Mouse (Mus musculus): Measurements from ENCODE around the gene Tnxb. TPM values are rescaled to one million over a fixed set of nuclear protein-coding genes. Genes with fewer than 3 reads are reported as not detected.

The Tnxb gene
- polyA plus RNA-seq, 1 experiment from 2014 or later, result 0.08 TPM

GRCm38 (mm10) chr17:34675205-34676092 is 5.1 kb downstream of the Tnxb start:
- Histone ChIP-seq H3K27me3 (peaks cover 85% of the 10 kb centered on the region), H3K9ac (no peak overlapping the region), H3K36me3 (no peaks in the 10 kb centered on the region), H3K27ac (no peak overlapping the region), H3K4me3 (replicated peaks) (no peak overlapping the region), H3K4me1 (replicated peaks) (peaks cover 7% of the 10 kb centered on the region; the same call in 1 of the 2 replicates), H3K9me3 (replicated peaks) (no peaks in the 10 kb centered on the region), H3K4me2 (no peak overlapping the region)
- DNase-seq (no peak), ATAC-seq (ENCODE audit: low read depth) (no peak)
- WGBS (ENCODE audit: insufficient replicate concordance), result 53% methylated on average over 13 of the region's 13 CpGs

GRCm38 (mm10) chr17:34676093-34676460 is 5.7 kb downstream of the Tnxb start:
- Histone ChIP-seq H3K9ac (no peak overlapping the region), H3K4me2 (no peak overlapping the region), H3K27me3 (peaks cover 85% of the 10 kb centered on the region), H3K4me3 (replicated peaks) (no peak overlapping the region), H3K27ac (no peak overlapping the region), H3K4me1 (replicated peaks) (peaks cover 7% of the 10 kb centered on the region; the same call in 1 of the 2 replicates), H3K9me3 (replicated peaks) (no peaks in the 10 kb centered on the region), H3K36me3 (no peaks in the 10 kb centered on the region)
- DNase-seq, result no peak
- no peak for ATAC-seq (ENCODE audit: low read depth)
- 61% methylated on average over 6 of the region's 6 CpGs for WGBS (ENCODE audit: insufficient replicate concordance)

DNA sequence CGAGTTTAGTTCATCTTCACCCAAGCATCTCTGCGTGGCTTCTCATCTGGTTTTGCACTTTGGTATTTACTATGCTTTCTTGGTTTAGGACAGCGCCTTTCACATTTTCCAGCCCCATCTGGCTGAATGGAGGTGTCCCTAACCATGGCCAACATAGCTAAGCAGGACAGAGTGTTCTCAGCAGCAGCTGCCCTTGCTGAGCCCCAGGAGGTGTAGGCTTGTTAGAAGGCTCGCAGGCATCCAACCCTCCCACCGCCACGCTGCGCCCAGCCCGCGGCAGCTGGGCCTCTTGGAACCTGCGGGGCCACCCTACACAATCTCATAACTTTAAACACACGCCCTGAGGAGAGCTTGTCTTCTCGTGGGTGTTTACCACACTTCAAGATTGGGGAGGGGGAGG is 6.3 kb downstream of the Tnxb start:
- Histone ChIP-seq H3K36me3 (no peaks in the 10 kb centered on the region), H3K9ac (no peak overlapping the region), H3K27ac (no peak overlapping the region), H3K27me3 (peaks cover 85% of the 10 kb centered on the region), H3K4me2 (no peak overlapping the region), H3K4me3 (replicated peaks) (no peak overlapping the region), H3K4me1 (replicated peaks) (peaks cover 7% of the 10 kb centered on the region; the same call in 1 of the 2 replicates), H3K9me3 (replicated peaks) (no peaks in the 10 kb centered on the region)
- 53% methylated on average over 12 of the region's 12 CpGs for WGBS (ENCODE audit: insufficient replicate concordance)
- DNase-seq, result no peak
- ATAC-seq (ENCODE audit: low read depth), result no peak

- Histone ChIP-seq H3K27me3 (peaks cover 63% of the 10 kb centered on the region), H3K4me2 (no peak overlapping the region), H3K9ac (no peak overlapping the region), H3K4me1 (replicated peaks) (peaks cover 10% of the 10 kb centered on the region), H3K4me3 (replicated peaks) (no peak overlapping the region), H3K36me3 (no peaks in the 10 kb centered on the region), H3K9me3 (replicated peaks) (no peaks in the 10 kb centered on the region), H3K27ac (no peak overlapping the region)
- no peak for DNase-seq
- WGBS (ENCODE audit: insufficient replicate concordance), result 72% methylated on average over 26 of the region's 26 CpGs
- no peak for ATAC-seq (ENCODE audit: low read depth)
Measured at GRCm38 (mm10) chr17:34680191-34680590, 9.9 kb downstream of the Tnxb start.

DNA sequence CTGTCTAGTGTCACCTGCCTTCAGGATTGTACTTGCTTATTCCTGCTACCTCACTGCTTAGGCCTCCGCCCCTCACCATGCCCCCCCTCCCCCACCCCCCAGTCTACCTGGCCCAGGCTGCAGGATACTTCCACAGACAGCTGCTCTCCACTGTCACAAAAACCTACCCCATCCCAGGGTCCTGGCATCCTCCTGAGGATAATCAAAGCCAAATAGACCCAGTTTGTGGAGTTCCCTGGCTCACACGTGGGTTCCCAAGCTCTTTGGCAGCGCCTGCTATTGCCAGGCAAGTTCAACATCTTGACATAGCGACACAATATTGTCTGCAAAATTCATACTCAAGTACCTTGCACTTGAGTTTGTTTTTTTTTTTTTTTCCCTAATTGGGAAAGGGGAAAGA is 10.3 kb downstream of the Tnxb start:
- no peak for ATAC-seq (ENCODE audit: low read depth)
- Histone ChIP-seq H3K27ac (no peak overlapping the region), H3K27me3 (peaks cover 63% of the 10 kb centered on the region), H3K4me2 (no peak overlapping the region), H3K36me3 (no peaks in the 10 kb centered on the region), H3K4me3 (replicated peaks) (no peak overlapping the region), H3K9me3 (replicated peaks) (no peaks in the 10 kb centered on the region), H3K4me1 (replicated peaks) (peaks cover 7% of the 10 kb centered on the region), H3K9ac (no peak overlapping the region)
- 62% methylated on average over 4 of the region's 4 CpGs for WGBS (ENCODE audit: insufficient replicate concordance)
- DNase-seq, result no peak

- ATAC-seq (ENCODE audit: low read depth) (no peak), DNase-seq (no peak)
- Histone ChIP-seq H3K27me3 (peaks cover 58% of the 10 kb centered on the region), H3K9me3 (replicated peaks) (no peaks in the 10 kb centered on the region), H3K9ac (no peak overlapping the region), H3K4me2 (no peak overlapping the region), H3K4me3 (replicated peaks) (no peak overlapping the region), H3K4me1 (replicated peaks) (peaks cover 7% of the 10 kb centered on the region), H3K36me3 (no peaks in the 10 kb centered on the region), H3K27ac (no peak overlapping the region)
- WGBS (ENCODE audit: insufficient replicate concordance), result 17% methylated on average over 17 of the region's 17 CpGs
Measured at GRCm38 (mm10) chr17:34681132-34681571, 10.8 kb downstream of the Tnxb start.

- Histone ChIP-seq H3K27me3 (peaks cover 55% of the 10 kb centered on the region), H3K27ac (no peak overlapping the region), H3K4me1 (replicated peaks) (peaks cover 7% of the 10 kb centered on the region), H3K9ac (no peak overlapping the region), H3K9me3 (replicated peaks) (no peaks in the 10 kb centered on the region), H3K36me3 (no peaks in the 10 kb centered on the region), H3K4me2 (no peak overlapping the region), H3K4me3 (replicated peaks) (no peak overlapping the region)
- DNase-seq, result no peak
- ATAC-seq (ENCODE audit: low read depth), result no peak
- WGBS (ENCODE audit: insufficient replicate concordance), result 55% methylated on average over 11 of the region's 11 CpGs
Measured at GRCm38 (mm10) chr17:34681881-34682536, 11.7 kb downstream of the Tnxb start.

DNA sequence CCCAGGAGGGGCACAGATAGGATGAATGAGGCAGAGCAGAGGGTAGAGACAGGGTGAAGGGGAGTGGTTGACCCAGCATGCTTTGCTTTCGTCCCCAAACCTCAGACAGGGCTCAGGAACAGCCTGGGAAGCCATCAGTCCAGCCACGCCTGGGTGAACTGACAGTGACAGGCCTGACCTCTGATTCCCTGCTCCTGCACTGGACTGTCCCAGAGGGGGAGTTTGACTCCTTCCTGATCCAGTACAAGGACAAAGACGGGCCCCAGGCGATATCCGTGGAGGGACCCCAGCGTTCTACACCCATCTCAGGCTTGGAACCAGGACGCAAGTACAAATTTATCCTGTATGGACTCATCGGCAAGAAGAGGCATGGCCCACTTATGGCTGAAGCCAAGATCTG is 12.8 kb downstream of the Tnxb start:
- H3K4me2 ChIP-seq, result no peak overlapping the region
- no peak for ATAC-seq (ENCODE audit: low read depth)

GRCm38 (mm10) chr17:34683686-34684220 is 13.4 kb downstream of the Tnxb start:
- Histone ChIP-seq H3K4me2 (no peak overlapping the region), H3K27me3 (peaks cover 40% of the 10 kb centered on the region), H3K4me1 (replicated peaks) (peaks cover 7% of the 10 kb centered on the region), H3K4me3 (replicated peaks) (no peak overlapping the region), H3K27ac (no peak overlapping the region), H3K9ac (no peak overlapping the region), H3K9me3 (replicated peaks) (no peaks in the 10 kb centered on the region), H3K36me3 (no peaks in the 10 kb centered on the region)
- DNase-seq (no peak), ATAC-seq (ENCODE audit: low read depth) (no peak)
- WGBS (ENCODE audit: insufficient replicate concordance), result 50% methylated on average over 10 of the region's 10 CpGs

More for the DNA sequence above, 12.8 kb downstream of the Tnxb start:
- no peaks in the 10 kb centered on the region for H3K9me3 ChIP-seq (replicated peaks)
- no peak for DNase-seq
- H3K4me1 ChIP-seq (replicated peaks), result peaks cover 7% of the 10 kb centered on the region
- no peak overlapping the region for H3K27ac ChIP-seq
- peaks cover 44% of the 10 kb centered on the region for H3K27me3 ChIP-seq
- 64% methylated on average over 8 of the region's 8 CpGs for WGBS (ENCODE audit: insufficient replicate concordance)
- H3K36me3 ChIP-seq, result no peaks in the 10 kb centered on the region
- no peak overlapping the region for H3K4me3 ChIP-seq (replicated peaks)
- H3K9ac ChIP-seq, result no peak overlapping the region

DNA sequence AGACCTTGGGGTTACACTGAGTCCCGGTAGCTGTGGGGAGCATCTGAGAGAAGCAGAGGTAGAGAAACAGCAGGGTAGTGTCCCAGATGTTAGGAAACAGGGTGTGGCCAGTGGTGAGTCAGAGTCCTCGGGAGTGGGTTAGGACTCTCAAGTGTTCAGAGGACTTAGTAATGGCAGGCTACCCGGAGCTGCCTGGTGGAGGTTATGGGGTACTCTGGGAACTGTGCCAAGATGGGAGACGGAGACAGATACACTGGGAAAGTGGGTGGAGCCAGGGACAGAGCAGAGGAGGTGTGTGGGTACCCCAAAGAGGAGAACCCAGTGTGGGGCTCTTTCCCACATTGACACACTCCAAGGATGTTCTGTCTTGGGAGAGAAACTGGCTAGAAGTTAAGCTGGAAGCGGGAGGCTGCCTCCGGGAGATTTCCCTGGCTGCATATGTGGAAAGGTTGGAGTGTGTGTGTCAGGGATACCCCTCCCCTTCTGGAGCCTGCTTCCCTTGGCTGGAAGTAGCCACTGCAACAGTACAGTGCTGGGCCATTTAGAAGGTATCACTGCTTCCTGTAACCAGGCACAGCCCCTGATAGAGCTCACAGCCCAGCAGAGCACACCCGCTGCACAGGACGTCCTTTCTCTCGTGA is 14.0 kb downstream of the Tnxb start:
- H3K9ac ChIP-seq, result no peak overlapping the region

More for the DNA sequence above, 14.0 kb downstream of the Tnxb start:
- DNase-seq (no peak), ATAC-seq (ENCODE audit: low read depth) (no peak)
- Histone ChIP-seq H3K9me3 (replicated peaks) (no peaks in the 10 kb centered on the region), H3K27ac (no peak overlapping the region), H3K36me3 (no peaks in the 10 kb centered on the region), H3K4me3 (replicated peaks) (no peak overlapping the region), H3K4me2 (no peak overlapping the region), H3K4me1 (replicated peaks) (peaks cover 7% of the 10 kb centered on the region), H3K27me3 (peaks cover 33% of the 10 kb centered on the region)
- 53% methylated on average over 9 of the region's 9 CpGs for WGBS (ENCODE audit: insufficient replicate concordance)

Measured in liver, embryonic 13.5 days (tissue).